Comparison of ENCODE assay signal across 29 mouse cellular contexts in the genomic region with DNA sequence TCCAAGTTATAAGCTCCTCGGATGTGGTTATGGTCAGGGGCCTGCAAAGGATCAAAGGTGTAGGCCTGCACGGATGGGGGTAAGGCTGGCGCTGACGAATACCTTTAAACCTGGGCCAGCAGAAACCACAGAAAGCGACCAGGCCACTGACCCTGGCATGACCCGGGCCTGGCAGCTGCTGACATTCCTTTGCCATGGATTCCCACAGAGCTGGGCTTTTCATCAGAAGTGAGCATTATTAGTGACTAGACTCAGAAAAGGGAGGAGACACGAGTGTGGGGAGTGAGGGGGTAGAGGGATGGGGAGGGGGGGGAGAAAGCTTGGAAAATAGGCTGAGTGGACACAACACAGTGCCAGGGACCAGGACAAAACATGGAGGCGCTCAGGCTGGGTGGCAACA.
DNase-seq lines count a peak whose midpoint lies in the region; ATAC-seq lines count a peak whose summit lies in the region.
"Had no signal": no experiment of that assay in that cellular context is flagged by ENCODE, and none has a peak within 500 bp of the region (broad histone marks: within the 10 kb centered on the region; RNA-seq: fewer than 3 reads in every experiment).

No protein-coding gene starts in this region.

- H3K4me2 ChIP-seq in embryonic facial prominence, embryonic 15.5 days (replicated peaks), result no peak overlapping the region
- no peak overlapping the region for H3K4me2 ChIP-seq in limb, embryonic 15.5 days
- H3K4me2 ChIP-seq: embryonic facial prominence, embryonic 12.5 days; forebrain, embryonic 13.5 days; hindbrain, embryonic 12.5 days; limb, embryonic 12.5 days; liver, embryonic 12.5 days; midbrain, embryonic 15.5 days; neural tube, embryonic 12.5 days had no signal

- no peaks in the 10 kb centered on the region for H3K36me3 ChIP-seq in embryonic facial prominence, embryonic 15.5 days
- H3K36me3 ChIP-seq in limb, embryonic 15.5 days, result no peaks in the 10 kb centered on the region
- H3K36me3 ChIP-seq: embryonic facial prominence, embryonic 12.5 days; hindbrain, embryonic 12.5 days; limb, embryonic 12.5 days; liver, embryonic 12.5 days; midbrain, embryonic 15.5 days; neural tube, embryonic 12.5 days had no signal

- peak; percentile 76 for DNase-seq in heart, adult 11 months
- DNase-seq in heart, postnatal 25 days (ENCODE audit: low spot score), result no peak
- DNase-seq in 3T3-L1 (ENCODE audit: low read depth, low spot score), result peak; percentile 5
- no peak for DNase-seq in kidney, postnatal 36 days
- no peak for DNase-seq in adrenal gland, postnatal 36 days
- no peak for DNase-seq in layer of hippocampus, adult 8-10 months (ENCODE audit: low spot score in 2 of 2)
- DNase-seq: adrenal gland, adult 8-10 months; cerebellum, adult 11 months; cerebellum, adult 9-11 months; gastrocnemius, postnatal 10 days; heart, postnatal 14 days; kidney, postnatal 14 days; layer of hippocampus, postnatal 36 days; liver, postnatal 0 days; lung, postnatal 36 days; right cerebral cortex, postnatal 14 days had no signal

- WGBS in embryonic facial prominence, embryonic 15.5 days, result 55% methylated on average over 8 of the region's 8 CpGs
- WGBS in limb, embryonic 15.5 days, result 38% methylated on average over 8 of the region's 8 CpGs

- H3K27ac ChIP-seq in embryonic facial prominence, embryonic 15.5 days (replicated peaks), result no peak overlapping the region
- H3K27ac ChIP-seq in limb, embryonic 15.5 days, result no peak overlapping the region
- H3K27ac ChIP-seq: embryonic facial prominence, embryonic 12.5 days; forebrain, embryonic 13.5 days; hindbrain, embryonic 12.5 days; layer of hippocampus, adult 2 months; limb, embryonic 12.5 days; liver, embryonic 12.5 days; midbrain, embryonic 15.5 days; neural tube, embryonic 12.5 days had no signal

- no peaks in the 10 kb centered on the region for H3K27me3 ChIP-seq in embryonic facial prominence, embryonic 15.5 days
- H3K27me3 ChIP-seq in limb, embryonic 15.5 days, result peaks cover 4% of the 10 kb centered on the region; the same call in 1 of the 2 replicates
- H3K27me3 ChIP-seq: CH12.LX; embryonic facial prominence, embryonic 12.5 days; forebrain, embryonic 13.5 days; hindbrain, embryonic 12.5 days; liver, embryonic 12.5 days; megakaryocyte, embryonic 14.5 days; midbrain, embryonic 15.5 days; neural tube, embryonic 12.5 days had no signal

- no peaks in the 10 kb centered on the region for H3K9me3 ChIP-seq in embryonic facial prominence, embryonic 15.5 days (replicated peaks)
- no peaks in the 10 kb centered on the region for H3K9me3 ChIP-seq in limb, embryonic 15.5 days
- H3K9me3 ChIP-seq: embryonic facial prominence, embryonic 12.5 days; forebrain, embryonic 13.5 days; hindbrain, embryonic 12.5 days; limb, embryonic 12.5 days; liver, embryonic 12.5 days; midbrain, embryonic 15.5 days; neural tube, embryonic 12.5 days had no signal

- no peak overlapping the region for H3K9ac ChIP-seq in embryonic facial prominence, embryonic 15.5 days
- no peak overlapping the region for H3K9ac ChIP-seq in limb, embryonic 15.5 days
- H3K9ac ChIP-seq: embryonic facial prominence, embryonic 12.5 days; forebrain, embryonic 13.5 days; hindbrain, embryonic 12.5 days; limb, embryonic 12.5 days; liver, embryonic 12.5 days; liver, postnatal 0 days; midbrain, embryonic 15.5 days; neural tube, embryonic 12.5 days had no signal

- intact Hi-C loops in heart, postnatal 25 days (cut with DNase I), result no loop called here

- ATAC-seq in embryonic facial prominence, embryonic 15.5 days (ENCODE audit: insufficient number of reproducible peaks, low FRiP score, low TSS enrichment, low read depth), result peak; percentile 57; the same call in 1 of the 2 replicates
- peak; percentile 24; the same call in 1 of the 2 replicates for ATAC-seq in limb, embryonic 15.5 days (ENCODE audit: insufficient number of reproducible peaks, low FRiP score, low TSS enrichment, low read depth)
- ATAC-seq: forebrain, embryonic 13.5 days; intestine, embryonic 16.5 days; liver, embryonic 12.5 days; liver, postnatal 0 days; midbrain, embryonic 15.5 days had no signal

- H3K4me1 ChIP-seq in embryonic facial prominence, embryonic 15.5 days, result no peaks in the 10 kb centered on the region
- H3K4me1 ChIP-seq in limb, embryonic 15.5 days, result peaks cover 2% of the 10 kb centered on the region; the same call in 1 of the 2 replicates
- H3K4me1 ChIP-seq: embryonic facial prominence, embryonic 12.5 days; forebrain, embryonic 13.5 days; hindbrain, embryonic 12.5 days; liver, embryonic 12.5 days; megakaryocyte, embryonic 14.5 days; midbrain, embryonic 15.5 days had no signal

- H3K4me3 ChIP-seq in embryonic facial prominence, embryonic 15.5 days (replicated peaks), result no peak overlapping the region
- no peak overlapping the region for H3K4me3 ChIP-seq in limb, embryonic 15.5 days
- H3K4me3 ChIP-seq: embryonic facial prominence, embryonic 12.5 days; forebrain, embryonic 13.5 days; hindbrain, embryonic 12.5 days; layer of hippocampus, adult 2 months; limb, embryonic 12.5 days; liver, embryonic 12.5 days; megakaryocyte, embryonic 14.5 days; midbrain, embryonic 15.5 days; neural tube, embryonic 12.5 days had no signal

Comparison
In these comparisons a context has a peak if more than half of its experiments do, and no peak if none do; other contexts are left out.
1. DNase-seq: peak in heart, adult 11 months (single experiment) and 3T3-L1 (single experiment); none in heart, postnatal 25 days (single experiment), kidney, postnatal 36 days (0 of 2), adrenal gland, postnatal 36 days (0 of 2) and layer of hippocampus, adult 8-10 months (0 of 2).